ENCODE assay signal across 8 mouse cellular contexts in the genomic region with DNA sequence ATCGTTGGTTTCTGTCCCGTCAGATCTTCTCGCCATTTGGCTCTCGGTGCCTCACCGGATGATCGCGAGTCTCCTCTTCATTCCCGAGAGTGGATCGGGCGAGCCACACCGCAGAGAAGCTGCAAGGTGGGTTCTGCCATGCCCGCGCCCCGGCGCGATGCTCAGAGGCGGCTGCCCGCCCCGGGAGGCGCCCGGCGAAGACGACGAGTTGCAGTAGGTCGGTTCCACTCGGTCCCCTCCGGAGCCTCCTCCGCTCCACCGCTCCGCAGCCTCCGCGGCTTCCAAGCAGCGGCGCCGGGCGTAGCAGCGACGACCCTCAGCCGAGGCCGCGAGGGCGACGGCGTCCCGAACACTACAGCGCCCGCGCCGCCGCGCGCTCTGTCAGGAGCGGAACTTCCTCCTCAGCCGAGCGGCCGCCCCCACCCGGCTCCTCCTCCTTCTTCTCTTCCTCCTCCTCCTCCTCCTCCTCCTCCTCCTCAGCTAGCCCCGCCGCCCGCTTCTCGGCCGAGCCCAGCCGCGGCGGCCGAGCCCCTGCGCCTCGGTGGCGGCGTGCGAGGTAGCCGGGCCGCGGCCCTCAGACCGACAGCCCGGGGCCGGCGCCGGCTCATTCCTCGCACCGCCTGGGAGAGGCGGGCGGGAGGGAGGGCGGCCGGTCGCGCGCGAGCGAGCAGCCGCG. TPM values are rescaled to one million over a fixed set of nuclear protein-coding genes. Genes with fewer than 3 reads are reported as not detected.
A peak's percentile ranks its signal among the peaks of the same experiment; 100 is the strongest.
DNase-seq lines count a peak whose midpoint lies in the region; ATAC-seq and TF ChIP-seq lines count a peak whose summit lies in the region.

Gene Man1a2 (minus strand): TSS at position 417 of the 676 bp plus-strand sequence.

- TF ChIP-seq EP300 in ES-Bruce4 (IDR thresholded peaks at IDR 0.05; ENCODE audit: insufficient read depth, low read depth, low read length) = no peak

- intact Hi-C loops in heart, postnatal 10 days (cut with DNase I) = loop anchor here (2.0 to 10.0 kb wide), 3 partner anchors 64 to 263 kb away; partner anchors contain the start of gene Tent5c

- under 1% methylated on average over 69 of the region's 92 CpGs for WGBS in forebrain, embryonic 13.5 days
- under 1% methylated on average over 66 of the region's 92 CpGs for whole genome bisulfite sequencing in lung, embryonic 14.5 days

- peak within 1 kb of the TSS; percentile 84 for H3K9ac ChIP-seq in ES-Bruce4 (ENCODE audit: low read depth, poor library complexity, severe bottlenecking)
- peak within 1 kb of the TSS; percentile 91 for H3K9ac ChIP-seq in forebrain, embryonic 13.5 days
- peak within 1 kb of the TSS; percentile 95 for H3K9ac ChIP-seq in lung, embryonic 14.5 days

- peak; percentile 77 for DNase-seq in c-Kit-positive CD71-positive TER-119-positive erythroid progenitor cells, embryonic 14.5 days (ENCODE audit: low spot score)
- peak; percentile 88 to 91 for DNase-seq in heart, postnatal 10 days
- DNase-seq in layer of hippocampus, adult 18-20 months (ENCODE audit: low spot score in 2 of 2) = peak; percentile 81 to 88
- DNase-seq in lung, embryonic 14.5 days = peak; percentile 89
- DNase-seq in thymus, adult 18-20 months = peak; percentile 87 to 89

- peak; percentile 93 for ATAC-seq in forebrain, embryonic 13.5 days
- ATAC-seq in lung, embryonic 14.5 days (ENCODE audit: insufficient read depth) = peak; percentile 91
- peak; percentile 87 for ATAC-seq in neutrophil, adult 5-6 weeks (ENCODE audit: extremely low read depth, insufficient number of reproducible peaks, low FRiP score, poor library complexity, severe bottlenecking)

- no peak within 1 kb of the TSS for H3K27ac ChIP-seq in ES-Bruce4 (ENCODE audit: insufficient read depth, low read length)
- peak within 1 kb of the TSS; percentile 98 for H3K27ac ChIP-seq in forebrain, embryonic 13.5 days
- peak within 1 kb of the TSS; percentile 96 for H3K27ac ChIP-seq in lung, embryonic 14.5 days (ENCODE audit: low read depth)

- peak; percentile 29 for TF ChIP-seq POLR2A in ES-Bruce4 (IDR thresholded peaks at IDR 0.05; ENCODE audit: insufficient read depth, low read length)

- no peak for TF ChIP-seq CTCF in ES-Bruce4 (IDR thresholded peaks at IDR 0.05; ENCODE audit: low read depth, low read length)
- TF ChIP-seq CTCF in lung, embryonic 14.5 days (IDR thresholded peaks at IDR 0.05; ENCODE audit: low read depth) = no peak

- no peaks in the 10 kb centered on the region for H3K9me3 ChIP-seq in ES-Bruce4 (replicated peaks; ENCODE audit: control insufficient read depth, insufficient read depth, low read length, poor library complexity, severe bottlenecking)
- H3K9me3 ChIP-seq in forebrain, embryonic 13.5 days (replicated peaks) = no peaks in the 10 kb centered on the region
- no peaks in the 10 kb centered on the region for H3K9me3 ChIP-seq in lung, embryonic 14.5 days (ENCODE audit: low read depth, low read length)

- H3K4me3 ChIP-seq in ES-Bruce4 (ENCODE audit: low read depth, low read length) = peak within 1 kb of the TSS; percentile 91
- H3K4me3 ChIP-seq in forebrain, embryonic 13.5 days = peak within 1 kb of the TSS; percentile 81
- peak within 1 kb of the TSS; percentile 83 for H3K4me3 ChIP-seq in lung, embryonic 14.5 days (ENCODE audit: low read depth, low read length)

- H3K27me3 ChIP-seq in ES-Bruce4 (ENCODE audit: control insufficient read depth, insufficient read depth, low read length, poor library complexity, severe bottlenecking) = no peaks in the 10 kb centered on the region
- H3K27me3 ChIP-seq in forebrain, embryonic 13.5 days = 0 out of 2 replicates have a peak, but pooled peaks cover 4% of the 10 kb centered on the region
- H3K27me3 ChIP-seq in lung, embryonic 14.5 days (ENCODE audit: insufficient read depth, low read length) = no peaks in the 10 kb centered on the region

- peak within 1 kb of the TSS; percentile 92 for H3K4me2 ChIP-seq in forebrain, embryonic 13.5 days
- peak within 1 kb of the TSS; percentile 95 for H3K4me2 ChIP-seq in lung, embryonic 14.5 days

- H3K36me3 ChIP-seq in ES-Bruce4 (ENCODE audit: control insufficient read depth, insufficient read depth, low read length, poor library complexity, severe bottlenecking) = no peaks in the 10 kb centered on the region
- H3K36me3 ChIP-seq in forebrain, embryonic 13.5 days (ENCODE audit: poor library complexity, severe bottlenecking) = no peaks in the 10 kb centered on the region
- H3K36me3 ChIP-seq in lung, embryonic 14.5 days (ENCODE audit: insufficient read depth) = no peaks in the 10 kb centered on the region

- H3K4me1 ChIP-seq in ES-Bruce4 (ENCODE audit: control insufficient read depth, insufficient read depth, low read length) = no peaks in the 10 kb centered on the region
- H3K4me1 ChIP-seq in forebrain, embryonic 13.5 days = peaks cover 31% of the 10 kb centered on the region
- peaks cover 8% of the 10 kb centered on the region for H3K4me1 ChIP-seq in lung, embryonic 14.5 days (ENCODE audit: insufficient read depth)

RNA-seq across cellular contexts. Expression of gene Man1a2, which starts in this region (rescaled TPM):
- polyA plus RNA-seq in ES-Bruce4 (2011; ENCODE audit: insufficient read depth, insufficient read length, low read depth, missing spikeins) = 61.3 and 66.2 TPM in 2 replicates
- polyA plus RNA-seq in forebrain, embryonic 13.5 days (2015; fragmentation: Nextera tagmentation; extraction: Ambion mirVana) = 31.0 and 35.4 TPM in 2 replicates
- 10 to 100 TPM; 61.4 to 68.7 TPM for total RNA-seq in heart, postnatal 10 days (2021)
- total RNA-seq in layer of hippocampus, adult 18-20 months (2021) = 100 to 1,000 TPM; 112 to 123 TPM
- 83.2 and 90.1 TPM in 2 replicates for polyA plus RNA-seq in lung, embryonic 14.5 days (2014; fragmentation: Nextera tagmentation; extraction: Ambion mirVana)
- total RNA-seq in neutrophil, adult 5-6 weeks (2017) = 94.5 and 97.1 TPM in 2 replicates
